Mouse (Mus musculus) adrenal gland, postnatal 14 days (tissue): ENCODE measurements at regions not wholly inside any gene's neighbourhood (a gene's known extent, or its start where the extent isn't known, plus 50 kb on each side); places are given as distances from the start of the nearest gene placed in this dataset.
A peak's percentile ranks its signal among the peaks of the same experiment; 100 is the strongest.

Experiments used
- DNase-seq: peaks from one replicate; pipeline ENCODE4 v3.0.0; 2021; ENCODE audit warnings: mixed read lengths

- DNase-seq = no peak
These were observed 184.4 kb upstream of the Habp2 start for GRCm38 (mm10) chr19:56102454-56103080.

GRCm38 (mm10) chr19:56105073-56105451 is 181.9 kb upstream of the Habp2 start:
- DNase-seq = no peak

- DNase-seq = peak; percentile 22
These were observed 181.4 kb upstream of the Habp2 start for GRCm38 (mm10) chr19:56105452-56106091.

GRCm38 (mm10) chr19:56108796-56109195 is 178.1 kb upstream of the Habp2 start:
- no peak for DNase-seq

GRCm38 (mm10) chr19:56115552-56116284 is 171.2 kb upstream of the Habp2 start:
- no peak for DNase-seq

- no peak for DNase-seq
These were observed 170.7 kb upstream of the Habp2 start for GRCm38 (mm10) chr19:56116285-56116680.

- peak; percentile 52 for DNase-seq
These were observed 166.2 kb upstream of the Habp2 start for GRCm38 (mm10) chr19:56120723-56121122.

- no peak for DNase-seq
These were observed 164.8 kb upstream of the Habp2 start for GRCm38 (mm10) chr19:56122186-56122585.

- no peak for DNase-seq
These were observed 155.4 kb upstream of the Habp2 start for GRCm38 (mm10) chr19:56131556-56131955.

- no peak for DNase-seq
These were observed 153.9 kb upstream of the Habp2 start for GRCm38 (mm10) chr19:56132911-56133562.

- no peak for DNase-seq
These were observed 153.4 kb upstream of the Habp2 start for GRCm38 (mm10) chr19:56133565-56133964.

GRCm38 (mm10) chr19:56134081-56134818 is 152.7 kb upstream of the Habp2 start:
- peak; percentile 82 for DNase-seq

- peak; percentile 29 for DNase-seq
These were observed 151.5 kb upstream of the Habp2 start for GRCm38 (mm10) chr19:56135306-56135928.

- DNase-seq = no peak
These were observed 146.4 kb upstream of the Habp2 start for GRCm38 (mm10) chr19:56140540-56140939.

GRCm38 (mm10) chr19:56144221-56144620 is 142.7 kb upstream of the Habp2 start:
- DNase-seq = no peak

- DNase-seq = no peak
These were observed 129.8 kb upstream of the Habp2 start for GRCm38 (mm10) chr19:56157120-56157519.

- DNase-seq = no peak
These were observed 124.8 kb upstream of the Habp2 start for GRCm38 (mm10) chr19:56162156-56162555.

- no peak for DNase-seq
These were observed 117.6 kb upstream of the Habp2 start for GRCm38 (mm10) chr19:56169133-56169997.

- no peak for DNase-seq
These were observed 117.0 kb upstream of the Habp2 start for GRCm38 (mm10) chr19:56169998-56170274.

GRCm38 (mm10) chr19:56172454-56172853 is 114.5 kb upstream of the Habp2 start:
- DNase-seq = no peak

- peak; percentile 53 for DNase-seq
These were observed 110.9 kb upstream of the Habp2 start for GRCm38 (mm10) chr19:56176059-56176458.
